Mouse (Mus musculus) embryo, embryonic 11.5 days (tissue): ENCODE results near the gene Cdkl3.

ENCODE experiments used
- DNase-seq: peaks from one replicate; pipeline ENCODE4 v3.0.0-alpha.2; 2012; ENCODE audit warnings: low read depth, low spot score

Cdkl3 gene

DNA sequence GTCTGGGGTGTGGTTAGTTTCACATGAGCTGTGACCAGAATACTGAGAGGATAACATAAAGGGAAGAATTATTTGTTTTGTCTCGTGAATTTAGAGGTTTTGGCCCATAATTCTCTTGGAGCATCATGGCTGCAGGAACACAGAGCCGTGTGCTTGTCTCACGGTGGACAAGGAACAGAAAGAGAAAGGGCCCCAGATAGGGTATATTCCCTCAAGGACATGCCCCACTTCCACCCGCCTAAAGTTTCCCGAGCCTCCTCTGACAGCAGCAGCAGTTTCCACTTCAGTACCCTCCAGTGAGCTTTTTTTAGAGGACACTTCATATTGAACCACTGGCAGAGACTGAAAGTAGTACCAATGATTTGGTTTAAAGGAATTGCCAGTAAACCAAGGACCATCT is 7.5 kb downstream of the Cdkl3 start:
- no peak for DNase-seq

DNA sequence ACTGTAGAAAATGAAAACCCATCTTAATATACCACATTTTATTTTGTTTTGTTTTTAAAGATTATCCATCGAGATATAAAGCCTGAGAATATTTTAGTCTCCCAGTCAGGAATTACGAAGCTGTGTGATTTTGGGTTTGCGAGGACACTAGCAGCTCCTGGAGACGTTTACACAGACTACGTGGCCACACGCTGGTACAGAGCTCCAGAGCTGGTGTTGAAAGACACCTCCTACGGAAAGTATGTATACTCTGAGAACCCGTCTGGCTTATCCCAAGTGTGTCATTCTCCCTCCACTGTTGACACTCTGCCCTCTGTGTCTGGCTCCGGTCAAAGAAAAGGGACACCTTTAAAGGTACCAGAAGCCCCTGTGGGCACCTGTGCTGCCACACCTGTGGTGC is 14.2 kb downstream of the Cdkl3 start:
- no peak for DNase-seq

DNA sequence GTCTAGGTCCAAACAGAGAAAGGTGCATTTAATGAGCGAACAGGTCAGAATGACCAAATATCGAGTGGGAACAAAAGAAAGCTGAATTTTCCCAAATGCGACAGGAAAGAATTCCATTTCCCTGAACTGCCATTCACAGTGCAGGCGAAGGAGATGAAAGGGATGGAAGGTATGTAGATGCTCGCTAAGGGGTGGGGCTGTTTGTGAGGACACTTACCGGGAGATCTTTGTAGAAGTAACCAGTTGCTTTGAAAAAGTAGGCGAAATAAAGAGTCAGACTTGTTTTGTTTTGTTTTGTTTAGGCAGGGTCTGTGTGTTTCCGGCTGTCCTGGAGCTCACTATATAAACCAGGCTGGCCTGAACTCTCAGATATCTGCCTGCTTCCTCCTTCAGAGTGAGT is 28.3 kb downstream of the Cdkl3 start:
- DNase-seq: no peak

DNA sequence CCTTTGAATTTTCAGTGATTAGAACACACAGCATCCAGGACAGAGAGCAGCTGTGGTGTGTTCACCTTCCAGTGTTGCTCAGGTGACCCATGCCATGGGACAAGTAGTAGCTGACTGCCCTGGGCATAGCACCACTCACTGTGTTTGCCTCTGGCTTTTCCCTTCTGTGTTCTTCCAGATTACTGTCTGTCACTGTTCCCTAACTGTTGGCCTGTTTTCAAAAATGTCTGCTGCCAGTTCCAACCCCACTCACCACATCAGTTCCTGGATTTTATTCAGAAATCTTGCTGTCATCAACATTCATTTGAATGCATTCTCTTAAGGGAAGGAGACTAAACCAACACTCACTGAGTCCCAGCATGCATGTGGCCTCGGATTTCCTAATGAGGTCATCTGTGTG is 29.9 kb downstream of the Cdkl3 start:
- no peak for DNase-seq

DNA sequence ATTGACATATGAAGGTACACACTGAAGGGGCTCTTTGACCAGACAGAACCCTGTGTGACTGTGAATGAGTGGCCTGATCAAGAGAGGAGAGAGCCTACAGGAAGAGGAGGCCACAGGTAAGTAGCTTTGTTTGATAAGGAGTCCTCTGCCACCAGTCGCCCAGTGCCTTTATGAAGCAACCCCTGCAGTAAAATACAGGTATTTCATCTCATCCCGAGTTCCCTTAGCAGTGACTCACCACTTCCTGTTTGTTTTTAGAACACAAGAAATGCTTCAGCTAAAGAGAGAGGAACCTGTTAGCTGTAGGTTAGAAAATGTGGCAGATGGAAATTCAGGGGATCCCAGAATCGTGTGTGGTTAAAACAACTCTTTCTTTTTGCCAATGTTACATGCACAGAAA is 31.9 kb downstream of the Cdkl3 start:
- DNase-seq: no peak

DNA sequence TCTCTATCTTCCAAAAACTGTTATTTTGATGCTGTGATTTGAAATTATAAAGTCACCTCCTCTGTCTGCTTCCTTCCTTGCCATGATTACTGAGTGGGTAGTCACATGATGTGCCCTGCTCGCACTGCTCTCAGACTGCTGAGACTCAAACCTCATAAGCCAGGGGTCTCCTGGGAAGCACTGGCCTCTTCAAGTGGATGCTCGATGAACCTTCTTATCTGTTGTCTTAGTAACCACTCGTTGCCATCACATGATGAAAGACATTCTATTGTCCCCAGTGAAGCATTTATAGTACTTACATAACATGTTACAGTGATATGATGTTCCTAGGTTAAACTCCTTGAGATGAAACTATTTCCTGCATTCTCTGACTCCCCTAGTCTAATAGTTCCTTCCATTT is 33.6 kb downstream of the Cdkl3 start:
- DNase-seq: no peak

DNA sequence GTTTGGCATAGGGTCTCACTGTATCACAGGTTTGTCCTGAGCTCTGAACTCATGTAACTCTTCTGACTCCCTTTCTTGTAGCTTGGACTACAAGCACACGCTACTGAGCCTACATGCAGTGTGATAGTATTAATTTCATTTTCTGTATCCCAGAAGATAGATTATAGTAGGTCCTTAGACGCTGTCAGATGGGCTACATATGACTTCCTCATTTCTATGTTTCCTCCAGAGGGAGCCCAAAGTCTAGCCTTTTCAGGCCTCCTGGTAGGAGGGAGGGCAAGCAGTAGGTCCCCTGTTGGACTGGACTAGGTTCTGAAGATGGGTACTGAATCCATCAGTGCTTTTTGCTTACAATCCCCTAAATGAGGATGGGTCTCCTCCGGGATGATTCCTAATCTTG is 39.2 kb downstream of the Cdkl3 start:
- DNase-seq: no peak

DNA sequence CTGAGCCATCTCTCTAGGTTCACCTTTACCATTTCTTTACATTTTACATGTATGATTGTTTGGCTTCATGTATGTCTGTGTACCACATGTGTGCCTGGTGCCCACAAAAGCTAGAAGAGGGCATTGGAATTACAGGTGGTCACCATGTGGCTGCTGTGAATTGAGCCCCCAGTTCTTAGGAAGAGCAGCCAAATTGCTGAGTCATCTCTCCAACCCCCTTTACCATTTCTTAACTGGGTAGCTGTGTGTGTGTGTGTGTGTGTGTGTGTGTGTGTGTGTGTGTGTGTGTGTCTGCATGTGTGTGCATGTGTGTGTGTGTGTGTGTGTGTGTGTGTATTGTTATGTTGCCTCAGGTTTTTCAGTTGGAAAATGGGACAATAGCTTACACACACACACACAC is 40.1 kb downstream of the Cdkl3 start:
- DNase-seq: no peak

DNA sequence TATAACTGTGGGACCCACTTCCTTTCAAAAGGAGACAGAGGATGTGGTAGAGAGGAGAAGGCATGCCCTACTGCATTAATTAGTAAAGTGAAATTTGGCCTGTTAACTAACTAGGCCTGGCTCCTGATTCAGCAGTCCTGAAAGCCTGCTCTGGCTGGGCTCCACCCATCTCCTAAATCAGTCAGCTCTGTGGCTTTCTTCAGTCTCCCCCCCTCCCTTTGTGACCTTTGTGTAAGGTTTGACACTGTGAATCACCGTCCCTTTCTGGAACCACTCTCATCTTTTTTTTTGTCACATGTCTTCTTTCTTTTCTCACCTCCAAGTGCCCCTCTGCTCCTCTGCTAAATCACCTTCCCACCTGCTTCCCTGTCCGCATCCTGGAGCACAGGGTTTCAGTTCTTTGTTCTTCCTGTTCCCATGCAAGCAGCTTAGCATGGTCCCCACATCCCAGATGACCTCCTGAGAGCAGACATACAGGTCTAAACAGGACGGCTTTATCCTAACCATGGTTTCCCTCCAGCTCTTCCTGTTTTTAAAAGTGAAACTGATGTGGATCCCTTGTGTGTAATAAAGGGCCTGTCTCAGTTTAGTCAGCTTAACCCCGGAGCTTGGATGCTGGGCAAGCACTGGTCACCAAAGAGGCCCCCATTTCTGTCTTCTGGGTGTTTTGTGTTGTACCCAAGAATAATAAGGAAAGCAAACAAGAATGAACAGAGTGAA is 42.6 kb downstream of the Cdkl3 start:
- no peak for DNase-seq

DNA sequence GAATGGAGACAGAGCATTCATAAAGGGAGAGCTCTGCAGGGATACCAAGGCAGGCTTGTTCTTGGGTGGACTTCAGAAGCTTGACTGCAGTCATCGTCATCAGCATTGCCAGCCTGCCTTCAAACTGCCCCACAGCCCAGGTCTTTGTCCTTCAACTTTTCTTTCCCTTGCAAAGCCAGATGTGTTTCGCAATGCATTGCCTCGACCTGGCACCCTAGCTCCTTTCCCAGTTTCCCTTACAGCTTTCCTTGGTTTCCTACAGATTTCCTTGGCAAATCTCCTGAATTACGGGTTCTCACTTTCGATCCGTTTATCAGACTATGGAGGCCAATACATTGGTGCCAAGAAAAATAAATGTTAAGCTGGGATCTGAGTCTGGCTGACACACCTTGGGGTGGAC is 49.4 kb downstream of the Cdkl3 start:
- DNase-seq: no peak

DNA sequence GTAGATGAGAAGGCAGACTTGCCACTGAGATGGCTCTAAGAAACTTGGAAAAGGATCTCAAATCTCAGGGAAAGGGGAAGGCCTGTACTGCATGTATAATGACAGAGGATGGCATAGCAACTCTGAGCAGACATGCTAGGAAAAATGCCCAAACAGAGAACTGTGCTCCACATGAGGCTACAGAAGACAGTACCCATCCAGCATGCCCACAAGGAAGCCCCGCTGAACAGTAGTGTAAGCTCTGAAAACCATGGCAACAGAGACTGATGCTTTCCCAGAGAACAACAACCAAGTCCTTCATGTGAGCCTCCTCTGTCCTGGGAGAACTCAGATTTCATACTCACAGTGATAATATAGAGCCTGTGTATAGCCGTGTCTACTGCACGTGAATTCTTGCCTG is 50.7 kb downstream of the Cdkl3 start:
- DNase-seq: no peak

DNA sequence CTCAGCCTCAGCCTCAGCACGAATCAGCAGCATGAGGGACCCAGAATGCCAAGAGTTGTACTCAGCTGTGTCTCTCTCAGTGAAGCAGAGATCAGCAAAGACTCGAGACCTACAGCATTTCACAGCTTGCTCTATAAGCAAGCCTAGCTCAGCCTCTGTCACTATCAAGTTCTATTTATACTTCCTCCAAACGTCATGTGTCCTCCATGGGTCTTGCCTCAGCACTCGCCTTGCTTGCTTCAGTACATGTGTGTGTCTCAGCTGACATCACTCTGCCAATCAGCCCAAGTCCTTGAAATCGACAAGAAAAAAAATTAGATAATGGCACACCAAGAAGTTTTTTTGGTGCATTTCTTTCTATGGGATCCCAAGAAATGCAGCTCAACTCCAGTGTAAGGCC is 52.2 kb downstream of the Cdkl3 start:
- DNase-seq: no peak

DNA sequence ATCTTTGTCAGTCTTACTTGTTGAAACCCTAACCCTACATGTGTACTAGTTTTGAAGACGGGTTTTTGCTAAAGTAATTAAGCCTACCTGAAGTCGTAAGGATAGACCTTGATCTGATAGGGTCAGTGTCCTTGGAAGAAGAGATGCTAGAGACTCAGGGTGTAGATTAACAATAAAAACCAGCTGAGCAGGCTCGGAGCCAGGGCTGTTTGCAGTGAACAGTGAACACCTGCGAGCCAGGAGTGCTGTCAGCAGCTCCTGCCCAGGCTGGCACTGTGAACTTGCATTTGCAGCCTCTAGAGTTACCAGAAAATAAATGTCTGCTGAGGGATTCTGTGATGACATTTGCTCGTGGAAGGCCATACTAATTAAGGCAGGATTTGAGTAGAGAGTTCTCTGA is 55.0 kb downstream of the Cdkl3 start:
- DNase-seq: no peak

DNA sequence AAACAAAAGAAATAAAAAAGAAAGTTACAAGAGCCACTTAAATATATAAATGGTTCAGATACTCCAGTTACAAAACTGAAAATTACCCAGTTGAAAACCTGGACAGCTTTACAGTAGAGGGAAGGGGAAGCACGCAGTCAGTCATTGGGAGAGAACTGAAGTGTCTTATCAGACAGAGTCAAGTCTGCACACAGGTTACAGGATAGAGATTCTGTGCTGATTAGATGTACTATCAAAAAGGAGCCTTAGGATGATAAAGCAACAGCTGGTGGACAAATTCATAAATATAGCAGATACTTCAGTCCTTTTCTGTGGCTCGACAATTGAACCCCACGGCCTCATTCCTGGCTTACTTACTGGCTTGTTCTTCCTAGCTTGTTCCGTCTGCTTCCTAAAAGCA is 56.3 kb downstream of the Cdkl3 start:
- DNase-seq: no peak

DNA sequence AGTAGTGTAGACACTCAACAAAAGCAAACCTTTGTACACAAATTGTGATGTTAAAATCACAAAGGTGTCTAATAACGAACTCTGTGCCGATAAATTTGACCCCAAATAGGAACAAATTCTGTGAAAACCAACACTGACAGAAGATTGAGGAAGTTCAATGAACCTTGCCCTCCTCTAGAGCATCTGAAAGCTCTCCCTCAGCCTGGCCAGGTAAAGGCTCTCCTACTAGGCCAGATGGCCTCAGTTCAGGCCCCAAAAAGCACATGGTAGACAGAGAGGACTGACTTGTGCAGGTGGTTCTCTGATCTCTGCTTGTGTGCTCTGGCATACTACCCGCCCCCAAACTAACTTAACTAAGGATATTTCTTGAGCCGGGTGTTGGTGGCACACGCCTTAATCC is 58.4 kb downstream of the Cdkl3 start:
- no peak for DNase-seq

DNA sequence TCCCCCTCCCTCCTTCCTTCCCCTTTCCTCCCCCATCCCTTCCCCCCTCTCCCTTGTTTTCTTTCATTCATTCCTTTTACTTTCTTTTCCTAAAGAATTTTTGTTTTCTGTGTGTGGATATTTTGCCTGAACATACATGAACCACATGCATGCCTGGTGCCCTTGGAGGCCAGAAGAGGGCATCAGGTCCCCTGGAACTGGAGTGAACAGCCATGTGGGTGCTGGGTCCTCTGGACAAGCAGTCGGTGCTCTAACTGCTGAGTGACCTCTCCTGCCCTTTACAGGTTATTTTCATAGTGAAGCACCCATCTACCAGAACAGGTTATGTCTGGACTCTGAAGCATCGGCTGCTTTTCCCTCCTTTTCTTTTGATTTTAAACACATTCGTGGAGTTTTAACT is 60.4 kb downstream of the Cdkl3 start:
- DNase-seq: no peak

DNA sequence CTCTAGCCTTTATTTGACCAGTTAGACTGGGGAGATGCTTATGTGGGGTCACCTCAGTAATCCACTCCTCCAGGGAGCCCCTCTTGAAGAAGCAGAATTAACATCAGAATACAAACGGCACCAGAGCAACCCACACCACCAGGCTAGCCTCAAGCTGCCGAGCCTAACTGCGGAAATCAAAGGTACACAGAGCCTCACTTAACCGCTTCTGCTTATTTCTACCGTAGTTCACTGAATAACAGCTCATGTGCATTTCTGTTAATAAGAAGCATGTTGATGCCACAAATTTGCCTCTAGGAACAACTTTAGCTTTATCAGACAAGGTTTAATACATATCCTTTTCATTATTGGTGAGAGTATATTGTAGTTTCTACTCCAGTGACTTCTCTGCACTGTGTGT is 61.8 kb downstream of the Cdkl3 start:
- no peak for DNase-seq

DNA sequence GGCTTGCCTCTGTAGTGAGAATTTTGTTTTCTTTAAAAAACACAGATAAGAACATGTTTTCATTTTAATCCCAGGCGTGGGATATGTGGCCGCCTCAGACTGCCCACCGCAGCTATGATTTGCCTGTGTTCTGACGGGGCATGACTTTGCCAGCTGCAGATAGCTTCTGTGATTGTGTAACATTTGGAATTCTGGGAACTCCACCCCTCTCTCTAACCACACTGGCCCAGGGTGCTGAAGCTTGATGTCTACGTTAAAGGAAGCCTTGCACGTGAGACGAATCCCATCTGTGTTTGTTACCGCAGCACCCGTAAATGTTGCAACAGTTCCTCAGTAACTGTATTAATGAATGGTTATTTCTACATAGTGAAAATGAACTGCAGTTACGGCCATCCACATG is 67.7 kb downstream of the Cdkl3 start:
- DNase-seq: no peak

DNA sequence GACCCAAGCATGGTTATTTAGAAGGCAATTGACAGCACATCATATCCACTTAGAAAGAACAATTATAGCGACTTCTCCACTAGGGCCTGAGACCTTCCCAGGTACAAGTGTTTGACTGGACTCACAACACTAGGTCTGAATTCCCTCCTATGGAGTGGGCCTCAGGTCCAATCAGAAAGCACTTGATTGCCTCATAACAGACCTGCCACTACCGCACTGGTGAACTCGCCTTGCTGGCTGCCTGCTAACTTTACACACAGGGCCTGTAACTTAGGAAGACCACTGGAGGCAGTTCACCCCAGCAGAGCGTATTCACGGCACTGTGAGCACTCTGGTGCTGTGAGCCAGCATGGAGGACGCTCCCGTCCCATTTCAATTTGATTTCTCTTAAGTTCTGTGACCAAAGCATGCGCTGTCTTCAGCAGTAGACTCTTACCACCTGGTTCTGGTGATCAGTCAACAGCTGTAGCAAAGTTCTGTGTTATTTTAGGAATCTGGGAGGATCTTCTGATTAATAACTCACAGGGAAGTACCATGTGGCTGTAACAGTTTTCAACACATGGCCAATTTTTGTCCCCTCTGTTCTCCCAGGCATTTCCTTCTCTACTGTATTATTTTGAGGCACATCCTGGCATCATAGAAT is 69.6 kb downstream of the Cdkl3 start:
- no peak for DNase-seq

DNA sequence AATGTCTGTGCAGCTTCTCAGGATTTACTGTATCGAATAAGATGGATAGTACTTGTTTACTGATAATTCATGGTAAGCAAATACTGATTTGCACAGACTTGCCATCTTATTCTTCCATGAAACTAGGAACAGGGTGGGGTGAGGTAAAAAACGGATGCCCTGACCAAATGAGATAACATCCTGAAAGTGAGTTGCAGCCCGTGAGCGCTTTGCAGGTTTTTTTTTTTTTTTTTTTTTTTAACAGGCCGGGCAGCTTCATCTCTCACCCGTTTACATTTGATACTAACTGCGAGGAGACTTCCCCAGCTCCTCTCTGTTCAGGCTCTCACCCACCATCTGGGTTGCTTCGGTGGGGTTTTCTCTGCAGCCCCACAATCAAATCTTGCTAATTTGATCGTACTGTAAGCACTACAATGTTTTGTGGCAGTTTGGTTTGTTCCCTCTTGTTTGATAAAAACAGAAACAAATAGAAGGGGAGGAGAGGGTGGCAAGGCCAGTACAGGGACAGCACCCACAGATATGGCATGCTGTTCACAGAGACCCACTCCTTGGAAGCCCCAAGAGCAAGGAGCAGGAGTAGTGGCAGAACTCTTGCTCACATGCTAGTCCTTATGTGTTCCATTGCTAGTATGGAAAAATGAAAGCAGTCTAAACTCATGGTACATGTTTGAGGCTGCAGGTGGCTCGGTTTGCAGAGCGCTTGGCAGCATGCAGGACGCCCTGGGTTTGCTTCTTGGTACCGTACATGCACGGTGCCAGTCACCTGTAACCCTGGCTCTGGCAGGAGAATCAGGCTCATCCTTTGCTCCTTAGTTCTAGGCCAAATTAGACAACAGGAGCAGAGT is 70.8 kb downstream of the Cdkl3 start:
- no peak for DNase-seq

DNA sequence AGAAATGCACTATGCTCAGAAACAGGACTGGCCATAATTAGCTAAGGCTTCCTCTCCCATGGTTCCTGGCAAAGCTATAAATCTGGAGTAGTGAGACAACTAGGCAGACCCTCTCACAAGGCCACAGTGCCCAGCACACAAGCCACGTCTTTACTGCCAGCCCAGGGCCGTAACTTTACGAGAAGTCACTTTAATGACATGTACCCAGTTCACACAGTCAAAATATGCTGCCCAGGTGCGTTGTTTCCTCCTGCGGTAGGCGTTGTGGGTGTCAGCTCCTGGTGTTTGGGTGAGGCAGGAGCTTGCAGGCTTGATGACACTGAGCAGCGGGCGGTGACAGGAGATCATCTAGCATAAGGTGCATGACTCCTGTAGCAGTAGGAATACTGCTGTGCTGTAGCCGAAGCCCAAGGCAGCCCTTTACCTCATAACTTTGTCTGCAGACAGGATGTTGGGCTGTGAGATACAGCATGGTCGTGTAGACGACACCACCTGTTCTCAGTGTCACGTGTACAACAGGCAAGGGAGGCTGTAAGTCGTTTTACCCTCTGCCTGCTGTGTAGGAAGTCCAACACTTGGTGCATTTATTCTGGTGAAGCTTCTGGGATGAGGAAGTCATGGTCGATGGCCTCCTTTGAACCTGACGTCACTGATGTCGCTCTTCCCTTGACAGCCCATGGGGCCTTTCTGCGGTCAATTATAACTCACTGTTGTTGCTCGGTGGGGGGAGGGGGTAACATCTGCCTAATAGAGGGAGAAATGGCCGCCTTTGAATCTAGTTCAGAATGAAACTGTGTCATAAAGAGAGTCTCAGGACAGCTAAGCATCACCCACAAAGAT is 72.0 kb downstream of the Cdkl3 start:
- DNase-seq: no peak

DNA sequence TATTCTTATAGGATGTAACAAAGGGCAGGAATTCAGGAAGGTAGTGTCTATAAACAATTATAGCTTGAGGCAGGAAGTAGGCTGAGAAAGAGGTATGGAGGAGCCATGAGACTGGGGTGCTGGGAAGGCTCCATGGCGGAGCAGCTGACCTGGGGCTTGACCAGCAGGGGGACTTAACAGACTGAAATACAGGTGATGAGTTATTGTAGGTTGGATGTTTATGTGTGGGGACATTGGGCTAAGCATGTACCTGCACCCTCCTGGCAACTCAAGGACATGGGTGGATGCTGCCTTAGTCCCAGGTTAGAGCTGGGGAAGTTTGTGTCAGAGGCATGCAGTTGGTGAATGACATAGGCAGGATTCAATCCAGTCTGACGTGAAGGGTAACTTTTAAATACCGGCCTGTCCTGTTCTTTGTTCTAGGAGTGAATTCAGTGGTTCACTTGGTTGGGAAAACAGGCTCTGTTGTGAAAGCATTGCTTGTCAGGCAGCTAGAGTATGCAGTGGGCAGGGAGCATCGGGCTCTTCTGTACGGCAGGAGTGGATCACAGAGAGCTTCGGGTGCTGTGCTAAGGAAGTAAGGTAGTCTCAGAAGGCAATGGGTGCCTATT is 72.8 kb downstream of the Cdkl3 start:
- DNase-seq: no peak
